Mouse (Mus musculus): ENCODE data around the gene Fcgrt.

DNA sequence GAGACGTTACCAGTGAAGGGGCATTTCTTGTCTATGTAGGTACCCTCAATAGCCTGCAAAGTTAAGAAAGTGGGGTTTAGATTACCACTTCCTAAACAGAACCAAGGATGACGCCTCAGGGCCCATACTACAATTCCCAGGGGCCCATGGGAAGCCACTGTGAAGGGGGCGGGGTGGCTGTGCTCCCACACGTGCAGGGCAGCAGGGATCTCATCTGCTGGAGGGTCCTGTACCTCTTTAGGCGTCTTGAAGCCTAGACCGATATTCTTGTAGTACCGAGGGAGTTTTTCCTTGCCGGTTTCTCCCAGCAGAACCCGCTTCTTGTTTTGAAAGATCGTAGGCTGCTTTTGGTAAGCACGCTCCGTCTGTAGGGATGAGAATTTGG, 19.5 kb upstream of the Fcgrt start:
- TF ChIP-seq CTCF (conservative IDR thresholded peaks at IDR 0.05; ENCODE audit: low read length) (no peak), POU5F1 (IDR thresholded peaks at IDR 0.05; ENCODE audit: borderline replicate concordance, low read length) (no peak)

Data from E14TG2a.4 (cell line).